Mouse (Mus musculus): ENCODE measurements around the gene Tcirg1.

Tcirg1 gene

GRCm38 (mm10) chr19:3906795-3907786 lies at the start of gene Tcirg1:
Gene Tcirg1, minus strand, starts transcription at chr19:3907133.
- DNase-seq = peak; percentile 93

DNA sequence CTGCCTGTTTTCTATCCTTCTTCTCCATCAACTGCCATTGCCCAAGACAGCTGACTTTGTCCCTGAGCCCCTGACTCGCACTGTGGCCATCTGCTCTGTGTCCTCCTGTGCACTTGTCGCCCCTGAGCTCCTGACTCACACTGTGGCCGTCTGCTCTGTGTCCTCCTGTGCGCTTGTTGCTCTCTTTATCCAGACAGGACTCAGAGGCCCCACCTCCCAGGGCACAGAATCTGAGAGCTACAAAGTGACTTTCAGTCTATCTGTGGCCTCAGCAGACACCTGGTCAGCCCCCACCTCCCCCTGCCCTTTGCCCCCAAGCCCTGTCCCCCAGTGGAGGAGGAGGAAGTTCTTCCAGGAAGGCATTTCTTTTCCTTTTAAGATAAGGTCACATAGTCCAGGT lies 48.9 kb upstream of the Tcirg1 start:
- no peak for DNase-seq

DNA sequence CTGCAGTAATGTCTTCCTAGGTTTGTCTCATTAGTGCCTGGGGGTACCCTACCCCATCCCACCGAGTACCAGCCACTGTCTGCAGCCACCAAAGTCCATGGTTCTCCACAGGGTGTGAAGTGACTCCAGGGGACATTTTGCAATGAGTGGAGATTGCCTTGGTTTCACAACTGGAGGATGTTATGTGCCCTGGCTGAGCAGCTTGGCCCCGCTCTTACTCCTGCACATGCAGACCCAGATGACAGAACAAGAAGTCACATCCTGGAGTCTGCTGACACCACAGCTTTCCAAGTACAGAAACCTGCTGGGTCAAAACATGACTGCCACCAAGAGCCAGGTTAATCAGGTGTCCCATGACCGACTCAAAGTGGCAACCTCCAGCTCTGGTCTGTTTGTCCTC lies 48.1 kb upstream of the Tcirg1 start:
- no peak for DNase-seq

DNA sequence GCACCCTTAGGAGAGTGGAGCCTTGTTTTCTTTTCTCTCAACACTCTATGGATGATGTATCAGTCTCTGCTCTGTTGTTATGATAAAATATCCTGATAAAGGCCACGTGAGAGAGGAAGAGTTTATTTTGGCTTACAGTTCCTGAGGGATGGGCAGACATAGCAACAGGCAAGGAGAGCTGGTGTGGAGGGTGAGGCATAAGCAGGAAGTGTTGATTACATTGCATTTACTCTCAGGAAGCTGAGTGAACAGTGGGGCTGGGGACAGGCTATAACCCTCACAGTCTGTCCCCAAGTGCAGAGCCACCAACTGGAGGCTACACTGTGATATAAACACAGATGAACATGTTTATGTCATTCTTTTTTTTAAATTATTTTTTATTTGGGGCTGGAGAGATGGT lies 45.2 kb upstream of the Tcirg1 start:
- no peak for DNase-seq

- DNase-seq = no peak
Observed at GRCm38 (mm10) chr19:3951461-3951860, 44.5 kb upstream of the Tcirg1 start.

GRCm38 (mm10) chr19:3950331-3950730 lies 43.4 kb upstream of the Tcirg1 start:
- peak; percentile 26 for DNase-seq

DNA sequence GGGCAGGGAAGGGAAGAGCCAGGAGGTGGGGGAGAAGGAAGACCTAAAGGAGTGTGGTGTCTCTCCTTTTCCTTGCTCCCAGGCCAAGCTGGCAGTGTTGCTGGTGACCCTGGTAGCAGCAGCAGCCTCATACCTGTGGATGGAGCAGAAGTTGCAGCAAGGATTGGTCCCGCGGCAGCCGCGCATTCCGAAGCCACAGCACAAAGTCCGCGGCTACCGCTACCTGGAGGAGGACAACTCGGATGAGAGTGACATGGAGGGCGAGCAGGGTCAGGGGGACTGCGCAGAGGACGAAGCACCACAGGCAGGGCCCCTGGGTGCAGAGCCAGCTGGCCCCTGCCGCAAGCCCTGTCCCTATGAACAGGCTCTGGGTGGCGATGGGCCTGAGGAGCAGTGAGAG lies 41.6 kb upstream of the Tcirg1 start:
- DNase-seq = peak; percentile 33

DNA sequence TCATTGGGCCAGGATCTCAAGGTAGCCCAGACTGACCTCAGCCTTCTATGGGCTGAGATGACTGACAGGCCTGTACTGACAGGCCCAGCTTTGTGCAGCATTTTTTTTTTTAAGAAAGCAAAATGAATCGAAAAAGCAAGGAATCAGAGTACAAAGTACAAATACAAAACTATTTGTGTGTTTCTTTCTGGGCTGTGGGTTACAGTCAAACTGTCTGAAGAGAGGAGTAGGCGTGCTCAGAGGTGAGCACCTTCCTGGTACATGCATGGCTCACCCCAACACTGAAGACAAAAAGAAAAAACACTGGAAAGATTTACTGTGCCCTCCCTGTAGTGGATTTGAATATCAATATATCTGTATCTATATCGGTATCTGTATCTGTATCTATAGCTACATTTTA lies 40.9 kb upstream of the Tcirg1 start:
- DNase-seq = no peak

GRCm38 (mm10) chr19:3946715-3947114 lies 39.8 kb upstream of the Tcirg1 start:
- DNase-seq = peak; percentile 81

DNA sequence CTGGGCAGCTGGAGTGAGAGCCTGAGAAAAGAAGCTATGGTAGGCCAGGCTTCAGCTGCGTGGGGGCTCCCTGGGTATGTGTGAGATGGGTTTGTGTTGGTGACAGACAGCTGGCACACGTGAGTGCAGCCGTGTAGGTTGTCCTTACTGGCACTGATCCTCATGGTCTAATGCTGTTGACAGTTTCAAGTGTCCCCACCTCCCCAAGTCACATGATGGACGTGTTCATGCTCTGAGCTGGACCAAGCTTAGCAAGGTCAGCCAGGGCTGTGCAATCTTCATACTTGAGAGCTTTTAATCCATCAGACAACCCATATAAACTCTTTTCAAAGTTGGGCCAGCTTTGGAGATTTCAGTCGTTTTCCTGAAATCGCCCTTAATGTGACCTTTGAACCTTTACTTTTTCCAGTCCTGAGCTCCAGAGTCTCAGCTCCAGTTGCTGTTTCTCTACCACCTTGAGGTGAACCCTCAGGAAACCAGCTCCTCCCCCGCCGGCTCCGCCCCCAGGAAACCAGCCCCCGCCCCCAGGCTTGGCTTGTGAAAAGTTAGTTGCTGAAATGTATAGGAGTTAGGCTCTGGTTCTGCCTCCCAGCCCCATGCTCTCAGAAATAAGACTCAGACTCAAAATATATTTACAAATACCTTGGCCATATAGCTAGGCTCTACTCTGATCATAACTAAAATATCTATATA lies 39.1 kb upstream of the Tcirg1 start:
- DNase-seq = peak; percentile 71

- peak; percentile 55 for DNase-seq
Observed at GRCm38 (mm10) chr19:3942986-3943735, 36.2 kb upstream of the Tcirg1 start.

DNA sequence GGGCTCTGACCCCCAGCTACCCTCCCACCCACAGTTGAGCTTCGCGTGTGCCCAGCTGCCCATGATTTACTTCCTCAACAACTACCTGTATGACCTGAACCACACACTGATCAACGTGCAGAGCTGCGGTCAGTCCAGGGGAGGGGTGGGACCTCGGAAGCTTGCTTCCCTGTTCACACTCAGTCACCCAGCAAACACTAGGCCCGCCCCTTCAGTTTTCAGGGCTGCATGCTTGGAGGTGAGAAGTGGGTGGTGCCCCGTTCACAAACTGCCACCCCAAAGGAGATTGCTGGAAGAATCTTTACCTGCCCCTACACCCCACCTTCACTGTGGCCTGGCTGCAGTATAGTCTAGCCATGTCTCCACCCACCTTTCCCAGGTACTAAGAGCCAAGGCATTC lies 35.4 kb upstream of the Tcirg1 start:
- DNase-seq = no peak

- peak; percentile 68 for DNase-seq
Observed at GRCm38 (mm10) chr19:3935896-3936850, 29.2 kb upstream of the Tcirg1 start.

- peak; percentile 79 for DNase-seq
Observed at GRCm38 (mm10) chr19:3935032-3935895, 28.3 kb upstream of the Tcirg1 start, which contains the start of gene Unc93b1. Gene Unc93b1, plus strand, starts transcription at chr19:3935186.

DNA sequence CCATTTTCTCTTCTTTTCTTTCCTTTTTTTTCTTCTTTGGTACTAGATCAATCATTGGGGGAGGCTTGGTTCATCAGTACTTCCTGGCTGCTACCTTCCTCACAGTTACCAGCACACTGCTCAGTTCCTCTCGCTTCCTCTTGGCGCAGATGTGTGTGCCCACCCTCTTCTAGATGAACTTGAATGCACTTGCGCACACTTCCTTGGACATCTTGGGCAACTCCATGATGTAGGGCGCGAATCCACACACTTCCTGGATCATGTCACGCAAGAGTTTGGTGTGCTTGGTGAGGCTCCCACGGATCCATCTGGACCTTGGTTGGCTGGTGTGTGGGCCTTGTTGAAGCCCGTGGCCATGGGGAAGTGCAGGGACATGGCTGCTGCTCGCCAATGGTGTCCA lies 24.8 kb upstream of the Tcirg1 start:
- DNase-seq = no peak

- no peak for DNase-seq
Observed at GRCm38 (mm10) chr19:3930262-3931057, 23.5 kb upstream of the Tcirg1 start.

DNA sequence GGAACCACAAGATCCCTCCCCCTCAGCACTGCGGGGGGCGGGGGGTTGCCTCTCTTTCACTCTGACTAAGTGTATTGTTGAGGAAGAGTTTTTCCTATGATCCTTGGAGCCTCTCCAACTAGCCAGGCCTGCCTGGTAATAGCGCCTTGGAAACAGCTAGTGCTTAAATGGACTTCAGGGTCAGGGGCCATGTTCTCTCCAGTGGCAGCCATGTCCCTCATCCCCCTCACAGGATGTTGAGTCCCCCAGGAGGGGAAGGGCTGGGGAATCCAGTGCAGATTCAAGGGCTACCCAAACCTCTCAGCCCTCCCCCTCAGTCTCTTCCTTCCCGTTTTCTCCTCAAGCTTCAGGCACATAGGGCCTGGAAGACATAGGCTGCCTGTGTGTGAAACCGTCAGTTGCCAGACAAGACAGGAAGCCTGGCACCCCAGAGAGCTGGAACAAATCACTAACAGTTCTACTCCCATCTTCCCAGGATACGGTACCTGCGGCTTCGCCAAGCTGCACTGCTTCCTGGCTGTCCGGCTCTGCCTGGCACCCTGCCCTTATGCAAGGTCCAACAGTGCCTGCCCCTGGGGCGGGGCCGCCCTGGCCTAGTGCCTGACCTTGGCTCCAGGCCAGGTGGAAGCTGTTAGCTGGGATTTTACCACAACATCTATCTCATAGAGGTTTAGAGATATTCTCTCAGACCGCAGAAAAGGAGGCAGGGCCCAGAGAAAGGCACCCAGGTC lies 22.4 kb upstream of the Tcirg1 start, which contains the start of gene Aldh3b1:
Gene Aldh3b1, minus strand, starts transcription at position 598 of the 731 bp plus-strand sequence.
- peak; percentile 95 for DNase-seq

DNA sequence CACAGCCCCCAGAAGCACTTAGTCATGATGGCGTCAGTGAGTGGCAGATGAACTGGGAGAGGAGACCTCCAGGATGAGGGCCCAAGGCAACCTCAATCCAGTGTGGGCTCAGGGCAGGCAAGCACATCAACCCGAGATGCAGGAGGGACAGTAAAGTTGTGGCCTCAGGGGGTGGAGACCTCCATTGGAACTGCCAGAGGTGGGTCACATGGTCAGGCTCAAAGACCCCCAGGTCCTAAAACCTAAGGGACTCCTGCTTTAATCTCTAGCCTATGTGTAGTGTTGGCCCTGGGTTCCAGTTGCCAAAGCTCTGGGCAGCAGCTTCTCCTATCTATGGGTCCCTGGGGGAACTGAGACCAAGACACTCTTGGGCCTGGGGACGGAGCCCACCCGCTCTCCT lies 21.8 kb upstream of the Tcirg1 start:
- no peak for DNase-seq

DNA sequence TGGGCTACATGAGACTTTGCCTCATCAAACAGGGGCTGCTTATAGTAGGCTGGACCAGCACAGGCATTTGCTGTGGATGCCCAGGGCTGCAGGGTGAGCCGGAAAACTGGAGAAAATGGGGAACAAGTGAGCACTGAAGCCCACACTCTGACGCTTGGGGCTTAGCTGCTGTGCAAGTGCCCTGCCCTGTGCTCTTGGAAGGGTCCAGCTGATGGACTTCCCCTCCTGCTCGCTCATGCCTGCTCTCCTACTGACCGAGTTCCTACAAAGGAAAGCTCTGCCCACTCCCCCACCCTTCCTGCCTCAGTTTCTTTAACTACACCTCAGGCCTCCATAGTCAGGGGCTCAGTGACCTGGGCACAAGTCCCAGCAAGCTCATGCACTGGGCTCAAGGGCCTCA lies 21.1 kb upstream of the Tcirg1 start:
- DNase-seq = no peak

Measured in kidney, postnatal 14 days (tissue).